In the genomic region with DNA sequence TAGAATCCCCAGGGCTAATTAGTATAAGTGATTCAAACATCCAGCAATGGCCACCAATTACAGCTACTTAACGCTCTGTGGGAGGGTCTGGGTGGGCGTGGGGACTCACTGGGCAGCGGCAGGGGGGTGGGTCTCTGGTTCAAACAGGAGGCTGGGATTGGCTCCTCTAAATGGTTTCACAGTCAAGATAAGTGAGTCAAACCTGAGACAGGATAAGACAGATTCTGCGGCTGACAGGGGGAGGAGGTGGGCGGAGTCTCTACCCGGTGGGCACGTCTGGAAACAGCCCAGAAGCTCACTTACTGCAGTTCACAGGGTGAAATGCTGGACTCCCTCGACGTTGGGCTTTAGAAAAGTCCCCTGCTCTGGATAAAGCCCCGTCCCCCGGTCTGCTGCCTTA, we compare ENCODE assay signal across 11 mouse cellular contexts.
DNase-seq lines count a peak whose midpoint lies in the region; ATAC-seq and TF ChIP-seq lines count a peak whose summit lies in the region.
"Had no signal": no experiment of that assay in that cellular context is flagged by ENCODE, and none has a peak within 500 bp of the region (broad histone marks: within the 10 kb centered on the region; RNA-seq: fewer than 3 reads in every experiment).

No protein-coding gene starts in this region.

- no peak for ATAC-seq in hindbrain, embryonic 11.5 days (ENCODE audit: low FRiP score)
- no peak for ATAC-seq in hindbrain, embryonic 13.5 days (ENCODE audit: low FRiP score)
- no peak for ATAC-seq in hindbrain, postnatal 0 days
- ATAC-seq: Patski had no signal

- H3K27ac ChIP-seq in hindbrain, embryonic 11.5 days (ENCODE audit: low read depth, low read length): no peak overlapping the region
- no peak overlapping the region for H3K27ac ChIP-seq in hindbrain, embryonic 13.5 days
- no peak overlapping the region for H3K27ac ChIP-seq in limb, embryonic 10.5 days
- no peak overlapping the region for H3K27ac ChIP-seq in hindbrain, postnatal 0 days
- H3K27ac ChIP-seq: hindbrain, embryonic 15.5 days had no signal

- no peaks in the 10 kb centered on the region for H3K9me3 ChIP-seq in hindbrain, embryonic 11.5 days (ENCODE audit: control insufficient read depth, low read length)
- 0 out of 2 replicates have a peak, but pooled peaks cover 6% of the 10 kb centered on the region for H3K9me3 ChIP-seq in hindbrain, embryonic 13.5 days
- H3K9me3 ChIP-seq in limb, embryonic 10.5 days (replicated peaks): no peaks in the 10 kb centered on the region
- no peaks in the 10 kb centered on the region for H3K9me3 ChIP-seq in hindbrain, postnatal 0 days (ENCODE audit: low read length)
- H3K9me3 ChIP-seq: hindbrain, embryonic 15.5 days had no signal

- no peak overlapping the region for H3K4me2 ChIP-seq in hindbrain, embryonic 11.5 days (replicated peaks; ENCODE audit: low read depth, low read length)
- H3K4me2 ChIP-seq in hindbrain, embryonic 13.5 days: no peak overlapping the region
- H3K4me2 ChIP-seq in hindbrain, postnatal 0 days (ENCODE audit: low read depth, low read length): no peak overlapping the region
- H3K4me2 ChIP-seq: hindbrain, embryonic 15.5 days had no signal

- no peaks in the 10 kb centered on the region for H3K4me1 ChIP-seq in hindbrain, embryonic 11.5 days (replicated peaks; ENCODE audit: control insufficient read depth, insufficient read depth, low read length)
- peaks cover 13% of the 10 kb centered on the region for H3K4me1 ChIP-seq in hindbrain, embryonic 13.5 days (replicated peaks)
- H3K4me1 ChIP-seq in limb, embryonic 10.5 days: peaks cover 24% of the 10 kb centered on the region
- no peaks in the 10 kb centered on the region for H3K4me1 ChIP-seq in hindbrain, postnatal 0 days (ENCODE audit: insufficient read depth, low read length)

- H3K9ac ChIP-seq in hindbrain, embryonic 11.5 days (ENCODE audit: low read depth, low read length): no peak overlapping the region
- no peak overlapping the region for H3K9ac ChIP-seq in hindbrain, embryonic 13.5 days
- no peak overlapping the region for H3K9ac ChIP-seq in hindbrain, postnatal 0 days (replicated peaks; ENCODE audit: low read length)
- H3K9ac ChIP-seq: hindbrain, embryonic 15.5 days had no signal

- H3K36me3 ChIP-seq in hindbrain, embryonic 11.5 days (ENCODE audit: control insufficient read depth, insufficient read depth, low read length): no peaks in the 10 kb centered on the region
- H3K36me3 ChIP-seq in hindbrain, embryonic 13.5 days: no peaks in the 10 kb centered on the region
- no peaks in the 10 kb centered on the region for H3K36me3 ChIP-seq in limb, embryonic 10.5 days
- no peaks in the 10 kb centered on the region for H3K36me3 ChIP-seq in hindbrain, postnatal 0 days (ENCODE audit: insufficient read depth, low read length)
- H3K36me3 ChIP-seq: hindbrain, embryonic 15.5 days had no signal

- no peak overlapping the region for H3K4me3 ChIP-seq in hindbrain, embryonic 11.5 days (ENCODE audit: low read depth, low read length)
- H3K4me3 ChIP-seq in hindbrain, embryonic 13.5 days: no peak overlapping the region
- no peak overlapping the region for H3K4me3 ChIP-seq in limb, embryonic 10.5 days
- H3K4me3 ChIP-seq in hindbrain, postnatal 0 days (ENCODE audit: low read length): no peak overlapping the region
- H3K4me3 ChIP-seq: hindbrain, embryonic 15.5 days; megakaryocyte, embryonic 14.5 days had no signal

- 14% methylated on average over 11 of the region's 11 CpGs for WGBS in hindbrain, embryonic 11.5 days
- WGBS in hindbrain, embryonic 13.5 days: 17% methylated on average over 11 of the region's 11 CpGs
- WGBS in limb, embryonic 10.5 days: 12% methylated on average over 11 of the region's 11 CpGs
- WGBS in hindbrain, postnatal 0 days: 16% methylated on average over 11 of the region's 11 CpGs

- TF ChIP-seq CTCF in hindbrain, postnatal 0 days (IDR thresholded peaks at IDR 0.05; ENCODE audit: low read depth): no peak

- DNase-seq in hindbrain, embryonic 11.5 days (ENCODE audit: low spot score): peak; percentile 28
- DNase-seq in urinary bladder, adult 18-20 months (ENCODE audit: low spot score in 2 of 2): peak; percentile 18 to 28
- no peak for DNase-seq in urinary bladder, postnatal 4 days (ENCODE audit: low spot score in 2 of 2)
- peak; percentile 37 for DNase-seq in limb, embryonic 10.5 days (ENCODE audit: low spot score)
- peak; percentile 18 to 39 for DNase-seq in urinary bladder, postnatal 36 days (ENCODE audit: low spot score in 2 of 2)
- no peak for DNase-seq in right cerebral cortex, adult 2 months (ENCODE audit: low spot score in 2 of 2)
- DNase-seq in hindbrain, postnatal 0 days (ENCODE audit: low spot score): no peak

- H3K27me3 ChIP-seq in hindbrain, embryonic 11.5 days (ENCODE audit: control insufficient read depth, insufficient read depth, low read length): no peaks in the 10 kb centered on the region
- H3K27me3 ChIP-seq in hindbrain, embryonic 13.5 days: 0 out of 2 replicates have a peak, but pooled peaks cover 4% of the 10 kb centered on the region
- no peaks in the 10 kb centered on the region for H3K27me3 ChIP-seq in limb, embryonic 10.5 days (ENCODE audit: low read depth, poor library complexity, severe bottlenecking)
- H3K27me3 ChIP-seq in hindbrain, postnatal 0 days (ENCODE audit: insufficient read depth, low read length): no peaks in the 10 kb centered on the region
- H3K27me3 ChIP-seq: hindbrain, embryonic 15.5 days; Patski had no signal

Comparison
In these comparisons a context has a peak if more than half of its experiments do, and no peak if none do; other contexts are left out.
1. DNase-seq: peak in hindbrain, embryonic 11.5 days (single experiment), urinary bladder, adult 18-20 months (2 of 2), limb, embryonic 10.5 days (single experiment) and urinary bladder, postnatal 36 days (2 of 2); none in urinary bladder, postnatal 4 days (0 of 2), right cerebral cortex, adult 2 months (0 of 2) and hindbrain, postnatal 0 days (single experiment).